Mouse (Mus musculus) cerebellum, adult 2 months (tissue): Measurements from ENCODE around the gene Rasa2.

Source experiments
- CTCF ChIP-seq: fragments of 200-500 bp; IDR thresholded peaks from 2 replicates; pipeline ENCODE4 v1.5.1; 2011; ENCODE audit warnings: low read depth, mild to moderate bottlenecking, control low read depth, low read length, moderate library complexity, borderline replicate concordance; ENCODE audit not compliant: insufficient read depth
- POLR2A ChIP-seq: fragments of 200-500 bp; IDR thresholded peaks from 2 replicates; pipeline ENCODE4 v1.6.1; 2011; ENCODE audit warnings: low read length, control low read depth, borderline replicate concordance; ENCODE audit not compliant: insufficient read depth

GRCm38 (mm10) chr9:96675071-96675762 is 43.8 kb upstream of the Rasa2 start:
- TF ChIP-seq CTCF (peak; percentile 81), POLR2A (no peak)
